Mouse (Mus musculus): ENCODE data around the gene Ptprk.

Gene Ptprk

GRCm38 (mm10) chr10:28186018-28186800 lies 111.6 kb downstream of the Ptprk start:
- DNase-seq: no peak

GRCm38 (mm10) chr10:28191440-28191839 lies 116.8 kb downstream of the Ptprk start:
- DNase-seq: no peak

- DNase-seq: peak; percentile 10
These were observed 119.0 kb downstream of the Ptprk start for GRCm38 (mm10) chr10:28193630-28194029.

- DNase-seq: no peak
These were observed 126.0 kb downstream of the Ptprk start for GRCm38 (mm10) chr10:28200609-28201008.

- no peak for DNase-seq
These were observed 134.8 kb downstream of the Ptprk start for GRCm38 (mm10) chr10:28209394-28209793.

GRCm38 (mm10) chr10:28212083-28212482 lies 137.5 kb downstream of the Ptprk start:
- no peak for DNase-seq

- no peak for DNase-seq
These were observed 140.5 kb downstream of the Ptprk start for GRCm38 (mm10) chr10:28215153-28215552.

- no peak for DNase-seq
These were observed 149.0 kb downstream of the Ptprk start for GRCm38 (mm10) chr10:28223602-28224001.

GRCm38 (mm10) chr10:28224376-28224775 lies 149.8 kb downstream of the Ptprk start:
- no peak for DNase-seq

GRCm38 (mm10) chr10:28225536-28226075 lies 151.0 kb downstream of the Ptprk start:
- DNase-seq: no peak

GRCm38 (mm10) chr10:28227732-28228131 lies 153.1 kb downstream of the Ptprk start:
- no peak for DNase-seq

- no peak for DNase-seq
These were observed 153.6 kb downstream of the Ptprk start for GRCm38 (mm10) chr10:28228208-28228607.

- peak; percentile 9 for DNase-seq
These were observed 157.9 kb downstream of the Ptprk start for GRCm38 (mm10) chr10:28232273-28233167.

GRCm38 (mm10) chr10:28249047-28249446 lies 174.4 kb downstream of the Ptprk start:
- DNase-seq: no peak

- DNase-seq: no peak
These were observed 176.8 kb downstream of the Ptprk start for GRCm38 (mm10) chr10:28251385-28251784.

GRCm38 (mm10) chr10:28260651-28261050 lies 186.0 kb downstream of the Ptprk start:
- DNase-seq: no peak

- DNase-seq: no peak
These were observed 187.5 kb downstream of the Ptprk start for GRCm38 (mm10) chr10:28262159-28262558.

GRCm38 (mm10) chr10:28263546-28263945 lies 188.9 kb downstream of the Ptprk start:
- DNase-seq: no peak

GRCm38 (mm10) chr10:28270273-28270672 lies 195.7 kb downstream of the Ptprk start:
- no peak for DNase-seq

GRCm38 (mm10) chr10:28271729-28272606 lies 197.3 kb downstream of the Ptprk start:
- no peak for DNase-seq

GRCm38 (mm10) chr10:28278757-28279156 lies 204.1 kb downstream of the Ptprk start:
- DNase-seq: peak; percentile 12

GRCm38 (mm10) chr10:28297531-28297930 lies 222.9 kb downstream of the Ptprk start:
- no peak for DNase-seq

Data from kidney, postnatal 10 days (tissue).